Mouse (Mus musculus): ENCODE measurements around the gene Acsm4. TPM values are rescaled to one million over a fixed set of nuclear protein-coding genes. Genes with fewer than 3 reads are reported as not detected.

Gene Acsm4
- 0.09 TPM in 1 of 2 replicates, not detected in the other for polyA plus RNA-seq (2015; fragmentation: Nextera tagmentation; extraction: Ambion mirVana)

GRCm38 (mm10) chr7:119689726-119690125 lies at the start of gene Acsm4:
Gene Acsm4 (plus strand): TSS chr7:119690026.
- no peaks in the 10 kb centered on the region for H3K36me3 ChIP-seq (ENCODE audit: control insufficient read depth, insufficient read depth)
- no peak within 1 kb of the TSS for H3K27ac ChIP-seq (ENCODE audit: low read length)
- no peaks in the 10 kb centered on the region for H3K27me3 ChIP-seq (replicated peaks; ENCODE audit: control insufficient read depth, insufficient read depth, low read length)
- ATAC-seq = no peak
- H3K4me1 ChIP-seq (replicated peaks; ENCODE audit: control insufficient read depth, insufficient read depth, low read length) = no peaks in the 10 kb centered on the region
- no peak within 1 kb of the TSS for H3K9ac ChIP-seq (replicated peaks; ENCODE audit: low read depth, low read length)
- no peak within 1 kb of the TSS for H3K4me2 ChIP-seq (ENCODE audit: low read length)
- H3K9me3 ChIP-seq (ENCODE audit: control insufficient read depth, low read length) = no peaks in the 10 kb centered on the region
- no peak within 1 kb of the TSS for H3K4me3 ChIP-seq (replicated peaks; ENCODE audit: low read length)
- 77% methylated on average over 5 of the region's 5 CpGs for WGBS

DNA sequence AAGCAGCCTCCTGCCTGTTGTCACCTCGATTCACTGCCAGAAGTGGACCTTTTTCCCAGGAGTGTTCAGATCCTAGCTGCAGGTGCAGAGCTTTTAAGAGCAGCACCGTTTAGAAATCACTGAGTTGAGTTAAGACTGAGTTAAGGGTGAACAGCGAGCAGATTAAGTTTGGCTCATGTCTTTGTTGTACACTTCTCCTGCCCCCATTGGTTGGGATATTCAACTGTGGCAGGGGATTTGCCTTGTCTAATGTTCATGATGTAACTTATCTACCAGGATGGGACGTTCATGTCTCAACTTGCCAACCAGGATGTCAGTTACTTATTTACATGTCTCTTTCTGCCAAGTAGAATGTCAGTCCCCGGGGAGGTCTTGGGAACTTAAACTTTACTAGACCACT lies 47.5 kb upstream of the Acsm4 start:
- H3K36me3 ChIP-seq (ENCODE audit: control insufficient read depth, insufficient read depth) = no peaks in the 10 kb centered on the region
- no peaks in the 10 kb centered on the region for H3K27me3 ChIP-seq (replicated peaks; ENCODE audit: control insufficient read depth, insufficient read depth, low read length)
- H3K9ac ChIP-seq (replicated peaks; ENCODE audit: low read depth, low read length) = no peak overlapping the region
- no peak overlapping the region for H3K4me2 ChIP-seq (ENCODE audit: low read length)
- H3K4me3 ChIP-seq (replicated peaks; ENCODE audit: low read length) = no peak overlapping the region
- ATAC-seq = no peak
- WGBS = 80% methylated on average over 5 of the region's 5 CpGs
- no peaks in the 10 kb centered on the region for H3K4me1 ChIP-seq (replicated peaks; ENCODE audit: control insufficient read depth, insufficient read depth, low read length)
- no peak overlapping the region for H3K27ac ChIP-seq (ENCODE audit: low read length)
- no peaks in the 10 kb centered on the region for H3K9me3 ChIP-seq (ENCODE audit: control insufficient read depth, low read length)

DNA sequence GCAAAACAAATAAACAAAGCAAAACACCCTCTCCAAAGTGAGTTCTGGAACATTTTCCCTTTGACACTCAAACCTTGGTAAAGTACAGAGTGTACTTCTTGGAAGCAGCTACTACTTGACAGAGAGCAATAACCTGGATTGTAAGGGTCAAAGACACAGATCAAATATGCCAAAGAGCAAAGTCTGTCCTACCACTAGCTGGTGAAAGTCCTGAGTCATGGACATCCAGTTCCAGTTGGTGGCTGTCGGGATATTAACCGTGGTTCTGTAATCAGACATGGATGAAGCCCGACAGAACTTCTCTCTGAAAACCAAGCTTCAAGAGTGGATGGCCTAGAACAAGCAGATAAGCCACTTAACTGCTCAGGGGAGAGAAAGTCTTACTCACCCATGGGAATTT lies 21.9 kb upstream of the Acsm4 start:
- Histone ChIP-seq H3K4me1 (replicated peaks; ENCODE audit: control insufficient read depth, insufficient read depth, low read length) (no peaks in the 10 kb centered on the region), H3K27me3 (replicated peaks; ENCODE audit: control insufficient read depth, insufficient read depth, low read length) (no peaks in the 10 kb centered on the region), H3K4me3 (replicated peaks; ENCODE audit: low read length) (no peak overlapping the region), H3K9ac (replicated peaks; ENCODE audit: low read depth, low read length) (no peak overlapping the region), H3K27ac (ENCODE audit: low read length) (no peak overlapping the region), H3K9me3 (ENCODE audit: control insufficient read depth, low read length) (no peaks in the 10 kb centered on the region), H3K36me3 (ENCODE audit: control insufficient read depth, insufficient read depth) (no peaks in the 10 kb centered on the region), H3K4me2 (ENCODE audit: low read length) (no peak overlapping the region)
- no peak for ATAC-seq
- 95% methylated on average over 3 of the region's 3 CpGs for WGBS

DNA sequence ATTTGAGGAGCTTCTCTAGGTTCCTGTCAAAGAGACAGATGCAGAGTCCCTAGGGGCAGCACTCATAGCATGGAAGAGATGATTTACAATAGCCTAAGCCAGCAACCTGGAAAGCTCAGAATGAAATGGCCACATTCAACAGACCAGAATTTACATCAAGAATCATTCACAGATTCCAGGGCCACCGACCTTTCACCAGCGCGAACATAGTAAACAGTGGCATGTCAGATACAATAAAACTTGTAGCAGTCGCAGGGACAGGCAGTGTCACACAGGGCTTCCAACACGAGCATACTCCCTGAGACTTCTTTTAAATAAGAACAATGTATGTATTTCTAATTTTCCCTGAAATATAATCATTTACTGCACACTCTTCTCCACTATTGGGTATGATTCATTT lies 19.4 kb upstream of the Acsm4 start:
- Histone ChIP-seq H3K27me3 (replicated peaks; ENCODE audit: control insufficient read depth, insufficient read depth, low read length) (no peaks in the 10 kb centered on the region), H3K9me3 (ENCODE audit: control insufficient read depth, low read length) (no peaks in the 10 kb centered on the region), H3K9ac (replicated peaks; ENCODE audit: low read depth, low read length) (no peak overlapping the region), H3K4me1 (replicated peaks; ENCODE audit: control insufficient read depth, insufficient read depth, low read length) (no peaks in the 10 kb centered on the region), H3K27ac (ENCODE audit: low read length) (no peak overlapping the region), H3K4me2 (ENCODE audit: low read length) (no peak overlapping the region), H3K36me3 (ENCODE audit: control insufficient read depth, insufficient read depth) (no peaks in the 10 kb centered on the region), H3K4me3 (replicated peaks; ENCODE audit: low read length) (no peak overlapping the region)
- ATAC-seq = no peak
- 77% methylated on average over 5 of the region's 5 CpGs for WGBS

- no peaks in the 10 kb centered on the region for H3K4me1 ChIP-seq (replicated peaks; ENCODE audit: control insufficient read depth, insufficient read depth, low read length)
- no peaks in the 10 kb centered on the region for H3K36me3 ChIP-seq (ENCODE audit: control insufficient read depth, insufficient read depth)
- H3K27me3 ChIP-seq (replicated peaks; ENCODE audit: control insufficient read depth, insufficient read depth, low read length) = no peaks in the 10 kb centered on the region
- no peak for ATAC-seq
- H3K4me3 ChIP-seq (replicated peaks; ENCODE audit: low read length) = no peak overlapping the region
- H3K9me3 ChIP-seq (ENCODE audit: control insufficient read depth, low read length) = no peaks in the 10 kb centered on the region
- no peak overlapping the region for H3K4me2 ChIP-seq (ENCODE audit: low read length)
- H3K9ac ChIP-seq (replicated peaks; ENCODE audit: low read depth, low read length) = no peak overlapping the region
- WGBS = 53% methylated on average over 6 of the region's 6 CpGs
- no peak overlapping the region for H3K27ac ChIP-seq (ENCODE audit: low read length)
These were observed 18.9 kb upstream of the Acsm4 start for GRCm38 (mm10) chr7:119670925-119671324.

GRCm38 (mm10) chr7:119673465-119673864 lies 16.4 kb upstream of the Acsm4 start:
- Histone ChIP-seq H3K4me3 (replicated peaks; ENCODE audit: low read length) (no peak overlapping the region), H3K27me3 (replicated peaks; ENCODE audit: control insufficient read depth, insufficient read depth, low read length) (no peaks in the 10 kb centered on the region)
- 19% methylated on average over 6 of the region's 6 CpGs for WGBS

DNA sequence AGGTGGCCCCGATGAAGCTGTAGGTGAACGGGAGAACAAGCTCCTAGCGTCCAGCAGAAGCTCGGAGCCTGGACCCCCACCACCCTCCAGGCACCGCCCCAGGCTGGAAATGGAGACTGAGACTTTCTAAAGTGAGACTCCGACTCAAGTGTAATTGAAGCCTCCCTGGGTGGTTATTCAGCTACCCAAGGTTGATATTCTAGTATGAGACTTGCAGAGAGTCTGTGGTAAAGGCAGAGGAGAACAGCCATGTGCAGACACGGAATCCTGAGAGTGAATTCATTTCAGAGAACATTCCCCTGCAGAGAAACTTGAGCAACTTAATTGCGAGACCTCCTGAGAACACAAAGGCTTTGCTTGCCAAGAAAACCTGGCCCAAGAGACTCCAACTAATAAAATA lies 9.7 kb upstream of the Acsm4 start:
- no peaks in the 10 kb centered on the region for H3K4me1 ChIP-seq (replicated peaks; ENCODE audit: control insufficient read depth, insufficient read depth, low read length)
- no peak for ATAC-seq
- H3K4me3 ChIP-seq (replicated peaks; ENCODE audit: low read length) = no peak overlapping the region
- H3K9ac ChIP-seq (replicated peaks; ENCODE audit: low read depth, low read length) = no peak overlapping the region
- no peak overlapping the region for H3K27ac ChIP-seq (ENCODE audit: low read length)
- no peak overlapping the region for H3K4me2 ChIP-seq (ENCODE audit: low read length)
- H3K27me3 ChIP-seq (replicated peaks; ENCODE audit: control insufficient read depth, insufficient read depth, low read length) = no peaks in the 10 kb centered on the region
- WGBS = 69% methylated on average over 8 of the region's 8 CpGs
- no peaks in the 10 kb centered on the region for H3K36me3 ChIP-seq (ENCODE audit: control insufficient read depth, insufficient read depth)
- no peaks in the 10 kb centered on the region for H3K9me3 ChIP-seq (ENCODE audit: control insufficient read depth, low read length)

More at GRCm38 (mm10) chr7:119673465-119673864, 16.4 kb upstream of the Acsm4 start:
- H3K4me1 ChIP-seq (replicated peaks; ENCODE audit: control insufficient read depth, insufficient read depth, low read length) = no peaks in the 10 kb centered on the region
- H3K9ac ChIP-seq (replicated peaks; ENCODE audit: low read depth, low read length) = no peak overlapping the region
- peak; percentile 70 for ATAC-seq
- no peaks in the 10 kb centered on the region for H3K9me3 ChIP-seq (ENCODE audit: control insufficient read depth, low read length)
- H3K36me3 ChIP-seq (ENCODE audit: control insufficient read depth, insufficient read depth) = no peaks in the 10 kb centered on the region
- no peak overlapping the region for H3K27ac ChIP-seq (ENCODE audit: low read length)
- no peak overlapping the region for H3K4me2 ChIP-seq (ENCODE audit: low read length)

DNA sequence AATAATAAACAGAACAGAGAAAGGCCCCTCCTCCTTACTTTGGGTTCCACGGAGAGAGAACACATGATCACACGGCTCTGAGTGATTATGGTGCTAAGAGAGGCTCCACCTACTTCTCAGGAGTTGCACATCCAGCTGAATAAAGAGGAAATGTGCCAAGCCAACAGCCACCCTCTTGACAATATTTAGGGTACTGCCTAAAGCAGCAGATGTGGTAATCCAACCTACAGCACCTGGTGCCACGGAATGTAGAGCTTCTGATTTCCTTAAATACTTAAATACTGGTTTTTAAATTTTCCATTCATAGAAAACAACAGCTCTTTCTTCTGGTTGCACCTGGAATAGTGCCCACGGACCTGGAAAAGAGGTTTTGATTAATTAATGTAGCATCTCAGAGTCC lies 7.1 kb upstream of the Acsm4 start:
- WGBS = 60% methylated on average over 4 of the region's 4 CpGs

GRCm38 (mm10) chr7:119692302-119692701 lies 2.5 kb downstream of the Acsm4 start:
- no peaks in the 10 kb centered on the region for H3K27me3 ChIP-seq (replicated peaks; ENCODE audit: control insufficient read depth, insufficient read depth, low read length)
- no peaks in the 10 kb centered on the region for H3K4me1 ChIP-seq (replicated peaks; ENCODE audit: control insufficient read depth, insufficient read depth, low read length)
- no peak overlapping the region for H3K4me2 ChIP-seq (ENCODE audit: low read length)
- H3K36me3 ChIP-seq (ENCODE audit: control insufficient read depth, insufficient read depth) = no peaks in the 10 kb centered on the region
- H3K9me3 ChIP-seq (ENCODE audit: control insufficient read depth, low read length) = no peaks in the 10 kb centered on the region
- ATAC-seq = no peak
- H3K27ac ChIP-seq (ENCODE audit: low read length) = no peak overlapping the region
- WGBS = 78% methylated on average over 4 of the region's 4 CpGs
- no peak overlapping the region for H3K4me3 ChIP-seq (replicated peaks; ENCODE audit: low read length)
- no peak overlapping the region for H3K9ac ChIP-seq (replicated peaks; ENCODE audit: low read depth, low read length)

More for the DNA sequence above, 7.1 kb upstream of the Acsm4 start:
- Histone ChIP-seq H3K27me3 (replicated peaks; ENCODE audit: control insufficient read depth, insufficient read depth, low read length) (no peaks in the 10 kb centered on the region), H3K9me3 (ENCODE audit: control insufficient read depth, low read length) (no peaks in the 10 kb centered on the region), H3K9ac (replicated peaks; ENCODE audit: low read depth, low read length) (no peak overlapping the region), H3K4me2 (ENCODE audit: low read length) (no peak overlapping the region), H3K4me1 (replicated peaks; ENCODE audit: control insufficient read depth, insufficient read depth, low read length) (no peaks in the 10 kb centered on the region), H3K4me3 (replicated peaks; ENCODE audit: low read length) (no peak overlapping the region), H3K36me3 (ENCODE audit: control insufficient read depth, insufficient read depth) (no peaks in the 10 kb centered on the region), H3K27ac (ENCODE audit: low read length) (no peak overlapping the region)
- no peak for ATAC-seq

DNA sequence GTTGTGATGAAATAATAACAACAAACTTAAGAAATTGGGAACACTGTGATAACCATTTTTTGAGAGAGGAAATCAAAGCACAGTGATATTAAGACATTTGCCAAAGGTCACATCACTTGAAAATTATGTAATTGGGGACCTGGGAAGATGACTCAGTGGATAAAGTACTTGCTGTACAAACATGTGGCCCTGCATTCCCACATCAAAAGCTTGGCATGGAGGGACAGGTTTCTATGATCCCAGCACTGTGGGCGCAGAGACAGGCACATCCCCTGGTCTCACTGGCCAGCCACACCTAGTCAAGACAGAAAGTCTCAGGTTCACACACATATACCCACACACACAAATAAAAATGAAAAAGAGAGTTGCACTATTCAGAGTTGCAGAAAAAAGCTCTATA lies 5.1 kb downstream of the Acsm4 start:
- Histone ChIP-seq H3K27me3 (replicated peaks; ENCODE audit: control insufficient read depth, insufficient read depth, low read length) (no peaks in the 10 kb centered on the region), H3K9me3 (ENCODE audit: control insufficient read depth, low read length) (no peaks in the 10 kb centered on the region), H3K4me3 (replicated peaks; ENCODE audit: low read length) (no peak overlapping the region), H3K27ac (ENCODE audit: low read length) (no peak overlapping the region), H3K36me3 (ENCODE audit: control insufficient read depth, insufficient read depth) (no peaks in the 10 kb centered on the region), H3K9ac (replicated peaks; ENCODE audit: low read depth, low read length) (no peak overlapping the region), H3K4me1 (replicated peaks; ENCODE audit: control insufficient read depth, insufficient read depth, low read length) (no peaks in the 10 kb centered on the region), H3K4me2 (ENCODE audit: low read length) (no peak overlapping the region)
- WGBS = 100% methylated on average over 1 of the region's 1 CpGs
- ATAC-seq = no peak
